Mouse (Mus musculus) layer of hippocampus, postnatal 25 days (tissue): ENCODE measurements around the gene Ajuba. TPM values are rescaled to one million over a fixed set of nuclear protein-coding genes. Genes with fewer than 3 reads are reported as not detected.
A peak's percentile ranks its signal among the peaks of the same experiment; 100 is the strongest.
"Not testable (repeated sequence)": the region's sequence is repeated elsewhere in the genome, so short reads cannot be mapped to it uniquely, and the experiment has no call there.

ENCODE experiments used
- DNase-seq, 2 experiments: peaks; one replicate each; pipeline ENCODE4 v3.0.0; 2022; ENCODE audit warnings: mixed read lengths in 2 of 2, low spot score in 1 of 2; ENCODE audit errors: extremely low spot score in 1 of 2
- total RNA-seq, 2 experiments: library from RNA; stranded (reverse); gene quantifications; 2 replicates each; pipeline ENCODE4 v1.2.3; 2021

Gene Ajuba
- total RNA-seq = 1 to 10 TPM; 1.3 to 2.4 TPM

GRCm38 (mm10) chr14:54577089-54577982 lies at the start of gene Ajuba:
Gene Ajuba, minus strand, starts transcription at chr14:54577558.
- DNase-seq = peak; percentile 33 to 51

DNA sequence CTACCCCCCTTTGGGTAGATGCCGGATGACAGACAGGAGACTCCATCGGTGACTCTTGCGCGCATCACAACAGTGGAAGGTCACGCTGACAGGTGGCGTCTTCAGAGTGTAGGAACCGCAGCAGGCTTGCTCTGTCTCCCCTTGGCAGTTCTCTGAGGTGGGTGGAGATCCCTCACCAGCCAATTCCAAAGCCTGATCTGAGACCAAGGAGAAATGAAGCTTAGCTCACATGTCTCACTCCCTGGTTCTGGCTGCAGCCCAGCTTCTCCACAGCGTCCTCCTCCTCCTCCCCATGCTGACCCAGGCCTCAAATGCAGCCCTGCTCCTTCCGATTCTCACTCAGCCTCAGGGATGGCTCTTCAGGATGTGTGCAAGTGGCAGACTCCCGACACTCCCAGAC lies 47.6 kb upstream of the Ajuba start:
- DNase-seq = no peak

- no peak for DNase-seq
Observed at GRCm38 (mm10) chr14:54623334-54623733, 46.0 kb upstream of the Ajuba start.

- DNase-seq = no peak
Observed at GRCm38 (mm10) chr14:54621133-54621532, 43.8 kb upstream of the Ajuba start, which contains the start of gene Psmb11. Gene Psmb11, plus strand, starts transcription at chr14:54621433.

DNA sequence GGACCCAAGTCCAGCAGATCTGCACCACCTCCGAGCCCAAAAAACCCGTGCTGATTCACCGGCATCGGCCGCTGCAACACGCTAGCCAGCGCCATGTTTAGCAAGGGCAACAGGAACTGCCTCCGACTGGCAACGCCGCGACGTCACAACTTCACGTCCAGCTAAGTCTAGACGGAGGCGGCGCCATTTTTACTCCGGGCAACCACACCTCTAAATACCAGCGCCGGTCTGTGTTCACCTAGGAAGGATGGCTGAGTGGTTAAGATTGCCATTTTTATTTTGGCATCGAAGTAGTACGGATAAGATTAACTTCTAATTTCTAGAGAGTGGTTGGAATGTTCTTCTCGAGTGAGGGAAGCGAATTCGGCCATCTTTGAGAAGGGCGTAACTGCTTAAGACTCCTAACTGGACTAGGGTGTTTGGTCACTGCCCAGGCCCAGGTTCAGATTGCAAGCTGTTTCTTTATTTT lies 40.6 kb upstream of the Ajuba start, which contains the start of gene Psmb5:
Psmb5 (minus strand) TSS at position 126 of the 469 bp plus-strand sequence.
- DNase-seq = peak; percentile 83 to 88

GRCm38 (mm10) chr14:54617152-54617896 lies 40.0 kb upstream of the Ajuba start:
- no peak for DNase-seq

GRCm38 (mm10) chr14:54616226-54616825 lies 39.0 kb upstream of the Ajuba start:
- no peak for DNase-seq

DNA sequence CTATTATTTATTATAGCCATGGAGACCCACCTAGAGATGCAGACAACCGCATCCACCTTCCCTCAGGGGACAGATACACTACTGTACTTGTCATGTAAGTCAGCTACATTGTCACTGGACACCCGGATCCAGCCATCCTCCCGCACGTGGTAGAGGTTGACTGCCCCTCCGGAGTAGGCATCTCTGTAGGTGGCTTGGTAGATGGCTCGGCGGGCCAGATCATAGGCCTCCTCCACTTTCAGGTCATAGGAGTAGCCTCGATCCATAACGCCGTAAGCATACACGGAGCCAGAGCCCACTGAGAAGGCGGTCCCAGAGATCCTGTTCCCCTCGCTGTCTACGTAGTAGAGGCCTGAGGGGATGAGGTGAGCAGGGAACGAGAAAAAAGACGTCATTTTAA lies 36.8 kb upstream of the Ajuba start:
- DNase-seq = not testable (repeated sequence)

GRCm38 (mm10) chr14:54610648-54611047 lies 33.3 kb upstream of the Ajuba start:
- DNase-seq = no peak

- no peak for DNase-seq
Observed at GRCm38 (mm10) chr14:54609962-54610361, 32.6 kb upstream of the Ajuba start.

DNA sequence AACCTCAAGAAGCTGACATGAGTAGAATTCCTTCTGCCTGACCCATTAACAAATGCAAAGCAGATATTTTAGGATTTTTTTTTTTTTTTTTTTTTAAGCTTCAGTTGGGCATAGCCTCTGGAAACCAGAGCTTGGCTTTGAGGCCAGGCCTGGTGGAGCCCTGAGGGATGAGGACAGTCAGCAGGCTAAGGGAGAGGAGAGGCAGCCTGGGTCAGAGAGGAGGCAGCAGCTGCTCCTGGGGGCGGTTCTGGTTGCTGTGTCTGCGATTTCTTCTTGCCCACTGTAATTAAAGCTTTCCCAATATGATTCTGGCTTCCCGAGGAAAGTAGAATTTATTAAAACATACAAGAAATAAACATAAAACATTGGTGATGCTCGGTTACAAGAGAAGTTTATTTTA lies 31.9 kb upstream of the Ajuba start:
- no peak for DNase-seq

- DNase-seq = no peak
Observed at GRCm38 (mm10) chr14:54607226-54607625, 29.9 kb upstream of the Ajuba start.

DNA sequence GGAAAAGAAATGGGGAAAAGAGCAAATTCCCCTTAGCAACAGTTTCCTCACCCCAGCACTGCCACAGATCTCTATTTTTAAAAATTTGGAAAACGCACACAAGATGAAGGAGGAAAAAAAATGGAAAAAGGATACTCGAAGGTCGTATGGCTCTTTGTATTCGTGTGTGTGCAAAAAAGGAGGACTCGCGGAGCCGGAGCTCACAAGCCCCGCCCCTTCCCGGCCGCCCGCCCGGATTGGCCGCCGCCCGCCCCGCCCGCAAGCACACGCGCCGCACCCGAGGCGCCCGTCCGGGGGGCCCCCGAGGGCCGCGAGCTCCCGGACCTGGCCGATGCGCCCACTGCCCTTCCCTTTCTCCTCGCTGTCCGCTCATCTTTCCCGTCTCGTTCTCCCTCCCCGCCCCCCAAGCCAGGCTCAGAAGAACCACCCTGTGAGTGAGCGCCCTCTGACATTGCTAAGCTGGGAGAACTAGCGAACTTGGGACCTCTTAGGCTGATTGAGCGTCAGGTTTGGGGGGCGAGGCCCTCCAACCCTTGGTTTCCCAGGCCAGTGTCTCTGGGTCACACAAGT lies 28.5 kb upstream of the Ajuba start, which contains the start of gene 4931414P19Rik:
4931414P19Rik (minus strand) TSS at position 242 of the 570 bp plus-strand sequence.
- peak; percentile 56 to 62 for DNase-seq

DNA sequence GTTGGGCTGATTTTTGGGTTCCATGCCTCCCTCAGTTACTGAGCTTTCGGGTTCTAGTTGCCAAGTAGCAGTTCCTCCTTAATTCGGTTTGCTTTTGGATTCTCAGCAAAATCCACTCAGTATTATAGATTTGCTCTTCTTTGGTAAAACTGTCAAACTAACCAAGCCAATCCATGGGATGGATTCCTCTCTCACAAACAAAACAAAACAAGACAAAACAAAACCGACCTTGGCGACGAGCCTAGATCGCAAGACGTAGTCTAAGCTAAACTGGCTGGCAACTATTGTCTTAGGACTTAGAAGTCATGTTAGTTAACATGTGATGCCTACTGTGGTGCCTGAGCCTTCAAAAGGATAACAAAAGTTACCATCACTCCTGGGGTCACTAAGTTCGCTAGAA lies 26.3 kb upstream of the Ajuba start:
- no peak for DNase-seq

DNA sequence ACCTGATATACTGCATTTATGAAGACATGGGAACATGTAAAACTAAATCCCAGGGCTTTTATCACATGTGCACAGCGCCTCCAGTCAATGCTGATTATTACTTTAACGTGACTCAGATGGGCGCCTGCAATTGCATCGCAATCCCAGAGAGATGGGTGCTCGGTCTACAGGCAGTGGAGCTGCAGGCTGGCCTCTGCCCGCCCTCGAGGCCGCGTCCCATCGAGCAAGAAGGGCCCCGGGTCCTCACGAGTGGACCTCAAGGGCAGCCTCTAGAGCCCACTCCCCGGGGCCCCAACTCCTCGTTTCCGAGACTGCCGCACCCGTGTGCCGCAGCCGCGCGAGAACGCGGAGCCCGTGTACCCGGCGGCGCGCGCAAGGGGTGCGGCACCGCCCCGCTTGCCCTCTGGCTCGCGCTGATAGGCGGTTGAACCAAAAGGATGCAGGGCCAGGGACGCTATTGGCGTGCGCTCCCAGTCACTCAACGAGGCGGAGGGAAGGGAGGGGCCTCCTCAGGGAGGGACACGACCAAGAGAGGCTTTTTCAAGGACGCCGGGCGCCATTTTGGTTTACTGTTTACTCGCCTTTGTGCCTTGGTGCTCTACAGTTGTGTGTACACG lies 25.8 kb upstream of the Ajuba start:
- peak; percentile 82 to 86 for DNase-seq

- DNase-seq = no peak
Observed at GRCm38 (mm10) chr14:54602613-54603012, 25.3 kb upstream of the Ajuba start.

DNA sequence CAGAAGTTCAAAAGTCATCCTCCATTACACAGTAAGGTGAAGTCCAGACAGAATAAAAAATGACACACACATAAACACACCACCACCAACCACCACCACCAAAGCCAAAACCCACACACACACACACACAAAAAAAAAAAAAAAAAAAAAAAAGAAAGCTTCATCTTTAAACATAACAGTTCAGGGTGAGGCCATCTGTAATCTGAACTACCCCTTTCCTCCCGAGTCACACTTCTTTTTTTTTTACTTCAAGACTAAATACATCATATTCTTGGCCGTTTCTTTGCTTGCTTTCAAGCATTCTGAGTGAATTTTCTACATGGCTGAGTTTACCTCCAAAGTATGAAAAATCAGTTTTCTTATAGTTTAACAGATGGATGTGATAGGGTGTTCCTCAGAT lies 24.2 kb upstream of the Ajuba start:
- DNase-seq = no peak

DNA sequence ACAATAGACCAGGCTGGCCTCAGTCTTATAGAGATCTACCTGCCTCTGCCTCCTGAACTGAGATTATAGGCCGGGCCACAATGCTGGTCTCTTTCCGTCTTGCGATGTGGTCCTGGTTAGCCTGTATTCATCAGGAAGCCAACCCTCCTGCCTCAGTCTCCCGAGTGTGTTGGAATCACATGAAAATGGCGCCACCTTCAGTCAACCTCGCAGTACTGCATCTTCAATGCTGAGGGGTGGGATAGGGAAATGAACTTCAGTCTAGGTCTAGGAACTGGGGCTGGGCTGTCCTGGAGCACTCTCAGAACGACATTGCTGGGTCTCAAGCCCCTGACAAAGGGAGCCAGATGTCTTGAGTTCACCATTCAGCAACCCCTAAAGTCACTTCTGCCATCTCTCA lies 19.7 kb upstream of the Ajuba start:
- no peak for DNase-seq

DNA sequence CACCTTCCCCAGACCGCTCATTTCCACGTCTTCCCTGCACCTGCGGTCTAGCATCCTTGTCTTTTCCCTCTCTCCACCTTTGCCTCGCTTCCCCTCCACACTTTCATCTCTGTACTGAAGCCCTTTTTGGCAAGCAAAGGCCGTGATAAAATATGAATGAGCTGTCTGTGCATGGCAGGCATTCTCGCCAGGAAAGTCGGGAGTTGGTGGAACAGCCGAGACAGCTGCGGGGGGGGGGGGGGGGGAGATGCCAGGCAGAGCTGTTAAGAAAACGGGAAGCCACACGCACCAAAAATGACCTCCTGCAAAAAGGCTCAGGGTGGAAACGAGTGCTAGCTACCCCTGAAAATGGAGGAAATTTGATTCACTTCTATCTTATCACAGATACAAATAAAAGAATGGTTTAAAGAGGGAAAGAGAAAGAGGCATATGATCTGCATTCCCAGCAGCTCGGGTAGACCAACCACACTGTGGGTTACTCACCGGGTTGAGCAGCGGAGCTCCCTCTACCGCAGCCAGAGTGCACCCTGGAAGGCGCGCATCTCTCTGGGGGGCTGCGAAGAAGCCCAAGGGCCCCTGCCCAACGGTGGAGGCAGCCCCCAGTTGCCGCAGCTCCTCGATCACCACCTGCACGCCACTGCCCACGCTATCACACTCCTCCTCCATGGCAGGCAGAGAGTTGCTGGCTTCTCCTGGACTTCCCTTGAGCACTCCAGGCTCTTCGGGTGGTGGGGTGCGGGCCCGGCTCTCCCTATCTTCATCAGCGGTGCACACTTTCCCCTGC lies 17.5 kb upstream of the Ajuba start:
- no peak for DNase-seq
